Mouse (Mus musculus) inflammation-experienced regulatory T-cells, adult 16 weeks (primary cell): ENCODE results near the gene Gm9887. TPM values are rescaled to one million over a fixed set of nuclear protein-coding genes. Genes with fewer than 3 reads are reported as not detected.

Source experiments
- polyA plus RNA-seq: library from polyadenylated mRNA; unstranded; fragments of 100-300 nt; shearing (Covaris generic); gene quantifications from one replicate; pipeline ENCODE4 v1.2.1, GENCODE M21; 2017

Gm9887 gene
- not detected for polyA plus RNA-seq

GRCm38 (mm10) chr12:69371854-69372671 is at the start of gene Gm9887, which contains the start of gene Arf6:
Gene Gm9887, minus strand, starts transcription at chr12:69372458.
Gene Arf6, plus strand, starts transcription at chr12:69372150.

DNA sequence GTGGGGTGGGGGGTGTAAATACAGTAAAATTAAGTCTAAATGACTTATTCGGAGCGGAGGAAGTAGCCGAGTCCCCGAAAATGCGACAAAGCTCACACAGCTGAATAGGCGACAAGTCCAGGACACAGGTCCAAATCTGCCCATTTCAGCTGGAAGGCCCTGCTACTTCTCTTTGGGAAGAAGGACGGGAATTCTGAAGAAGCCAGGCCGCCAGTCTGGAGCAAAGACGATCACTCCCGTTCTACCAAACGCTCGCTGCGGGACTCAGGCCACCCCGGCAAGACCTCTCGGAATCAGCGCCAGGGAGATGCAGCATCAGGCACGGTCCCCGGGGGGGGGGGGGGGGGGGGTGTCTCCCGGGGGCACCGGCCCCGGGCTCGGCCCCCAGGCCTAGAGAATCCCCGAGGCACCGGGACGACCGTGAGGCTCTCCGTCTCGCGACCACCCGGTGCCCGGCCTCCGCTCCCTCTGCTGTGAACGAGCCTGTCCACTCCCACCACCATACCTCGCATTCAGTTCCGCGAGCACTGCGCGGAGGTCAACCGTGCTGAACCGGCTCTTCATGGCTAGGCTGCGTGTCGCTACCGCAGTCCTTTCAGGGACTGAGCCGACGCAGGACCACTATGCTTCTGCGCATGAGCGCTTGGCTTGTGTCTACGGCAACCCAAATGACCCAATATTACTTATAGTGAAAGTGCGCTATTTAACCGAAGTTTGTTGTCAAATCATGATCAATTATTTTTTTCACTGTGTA is 15.5 kb downstream of the Gm9887 start, which contains the start of gene Nemf:
TSS of gene Nemf (minus strand) at position 620 of the 754 bp plus-strand sequence.

Other genes with a start within 250 kb of the Gm9887 start
- gene Rps29, start 213.3 kb downstream of the Gm9887 start, polyA plus RNA-seq = 1,879 TPM
- 2.4 TPM for gene Lrr1, start 203.6 kb downstream of the Gm9887 start, polyA plus RNA-seq
- gene Rpl36al, start 188.4 kb downstream of the Gm9887 start, polyA plus RNA-seq = 421 TPM
- gene Mgat2, start 188.3 kb downstream of the Gm9887 start, polyA plus RNA-seq = 24.1 TPM
- 23.6 TPM for gene Gm49383, start 175.4 kb downstream of the Gm9887 start, polyA plus RNA-seq
- 7.8 TPM for gene Dnaaf2, start 174.0 kb downstream of the Gm9887 start, polyA plus RNA-seq
- gene Gm49384, start 168.2 kb downstream of the Gm9887 start, polyA plus RNA-seq = 20.6 TPM
- 7.7 TPM for gene Pole2, start 144.3 kb downstream of the Gm9887 start, polyA plus RNA-seq
- 23.7 TPM for gene Klhdc1, start 131.3 kb downstream of the Gm9887 start, polyA plus RNA-seq
- 12.8 TPM for gene Klhdc2, start 75.8 kb downstream of the Gm9887 start, polyA plus RNA-seq
- gene Nemf, start 15.3 kb downstream of the Gm9887 start, polyA plus RNA-seq = 152 TPM
- 13.7 TPM for gene Arf6, start 308 bp downstream of the Gm9887 start, polyA plus RNA-seq
- 3.8 TPM for gene Vcpkmt, start 210.6 kb upstream of the Gm9887 start, polyA plus RNA-seq